Mouse (Mus musculus): ENCODE measurements at regions not wholly inside any gene's neighbourhood (a gene's known extent, or its start where the extent isn't known, plus 50 kb on each side); places are given as distances from the start of the nearest gene placed in this dataset.

- TF ChIP-seq CTCF (IDR thresholded peaks at IDR 0.05; ENCODE audit: low read depth) (no peak), EP300 (IDR thresholded peaks at IDR 0.05; ENCODE audit: low read depth) (no peak)
These were observed 134.0 kb upstream of the Hdac4 start for GRCm38 (mm10) chr1:92329491-92329890.

All from heart, postnatal 0 days (tissue).